Mouse (Mus musculus) heart, adult 18-20 months (tissue): ENCODE measurements at regions not wholly inside any gene's neighbourhood (a gene's known extent, or its start where the extent isn't known, plus 50 kb on each side); places are given as distances from the start of the nearest gene placed in this dataset.

Source experiments
- DNase-seq, 2 experiments: peaks; one replicate each; pipeline ENCODE4 v3.0.0; 2021 to 2022; ENCODE audit warnings: mixed read lengths in 1 of 2

GRCm38 (mm10) chr15:67901191-67901601 is 1400.5 kb upstream of the Lrrc6 start:
- peak; percentile 63 to 75 for DNase-seq

- DNase-seq = peak in 1 of 2 experiments; percentile 4
These were observed 1399.1 kb upstream of the Lrrc6 start for GRCm38 (mm10) chr15:67899772-67900171.

GRCm38 (mm10) chr15:67898959-67899403 is 1398.3 kb upstream of the Lrrc6 start:
- DNase-seq = peak; percentile 80

- no peak for DNase-seq
These were observed 1391.4 kb upstream of the Lrrc6 start for GRCm38 (mm10) chr15:67892066-67892465.

- DNase-seq = no peak
These were observed 1390.0 kb upstream of the Lrrc6 start for GRCm38 (mm10) chr15:67890612-67891304.

GRCm38 (mm10) chr15:67888548-67888947 is 1387.8 kb upstream of the Lrrc6 start:
- no peak for DNase-seq

GRCm38 (mm10) chr15:67855291-67855690 is 1354.6 kb upstream of the Lrrc6 start:
- DNase-seq = no peak

- no peak for DNase-seq
These were observed 1349.4 kb upstream of the Lrrc6 start for GRCm38 (mm10) chr15:67850118-67850517.

GRCm38 (mm10) chr15:67845707-67846106 is 1345.0 kb upstream of the Lrrc6 start:
- DNase-seq = no peak

GRCm38 (mm10) chr15:67840671-67841070 is 1340.0 kb upstream of the Lrrc6 start:
- DNase-seq = no peak

GRCm38 (mm10) chr15:67825796-67826484 is 1325.2 kb upstream of the Lrrc6 start:
- DNase-seq = no peak

- DNase-seq = no peak
These were observed 1322.5 kb upstream of the Lrrc6 start for GRCm38 (mm10) chr15:67823226-67823625.

GRCm38 (mm10) chr15:67799871-67800270 is 1299.2 kb upstream of the Lrrc6 start:
- DNase-seq = no peak

- DNase-seq = no peak
These were observed 1294.9 kb upstream of the Lrrc6 start for GRCm38 (mm10) chr15:67795578-67795977.

- DNase-seq = no peak
These were observed 1292.1 kb upstream of the Lrrc6 start for GRCm38 (mm10) chr15:67792822-67793221.

- no peak for DNase-seq
These were observed 1287.9 kb upstream of the Lrrc6 start for GRCm38 (mm10) chr15:67788587-67788986.

GRCm38 (mm10) chr15:67785583-67785982 is 1284.9 kb upstream of the Lrrc6 start:
- DNase-seq = no peak

- no peak for DNase-seq
These were observed 1283.0 kb upstream of the Lrrc6 start for GRCm38 (mm10) chr15:67783754-67784153.

GRCm38 (mm10) chr15:67782505-67782904 is 1281.8 kb upstream of the Lrrc6 start:
- no peak for DNase-seq

GRCm38 (mm10) chr15:67780856-67781255 is 1280.1 kb upstream of the Lrrc6 start:
- peak; percentile 17 to 49 for DNase-seq

- no peak for DNase-seq
These were observed 1266.9 kb upstream of the Lrrc6 start for GRCm38 (mm10) chr15:67767624-67768023.

- peak; percentile 29 to 53 for DNase-seq
These were observed 1258.5 kb upstream of the Lrrc6 start for GRCm38 (mm10) chr15:67759221-67759620.

- DNase-seq = no peak
These were observed 1249.9 kb upstream of the Lrrc6 start for GRCm38 (mm10) chr15:67750582-67750981.

GRCm38 (mm10) chr15:67743332-67743731 is 1242.6 kb upstream of the Lrrc6 start:
- DNase-seq = no peak
